Mouse (Mus musculus): ENCODE measurements around the gene Daam2.
A peak's percentile ranks its signal among the peaks of the same experiment; 100 is the strongest.

The Daam2 gene

GRCm38 (mm10) chr17:49531661-49532060 lies 32.5 kb downstream of the Daam2 start:
- DNase-seq (ENCODE audit: low read depth, low spot score), result peak; percentile 29

- peak; percentile 62 for DNase-seq (ENCODE audit: low read depth, low spot score)
Measured at GRCm38 (mm10) chr17:49530215-49530614, 33.9 kb downstream of the Daam2 start.

GRCm38 (mm10) chr17:49528503-49529205 lies 35.5 kb downstream of the Daam2 start:
- peak; percentile 85 for DNase-seq (ENCODE audit: low read depth, low spot score)

DNA sequence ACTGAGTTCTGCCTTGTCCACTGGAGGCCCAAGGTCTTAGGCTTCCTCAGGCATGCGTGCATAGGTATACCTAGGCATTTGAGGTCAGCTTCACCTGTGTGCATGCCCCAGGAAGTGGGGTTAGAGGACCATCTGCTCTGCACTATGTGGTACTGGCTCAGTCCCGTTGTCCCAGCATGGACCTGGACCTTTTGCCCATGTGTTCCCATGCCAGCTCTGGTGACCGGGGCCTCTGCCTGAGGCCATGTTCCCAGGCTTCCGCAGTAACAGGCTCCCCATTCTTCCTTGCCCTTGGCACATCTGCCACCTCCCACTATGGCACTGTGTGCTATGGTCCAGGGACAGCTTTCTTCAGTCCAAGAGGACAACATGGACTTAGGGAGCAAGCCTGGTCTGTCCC lies 36.1 kb downstream of the Daam2 start:
- DNase-seq (ENCODE audit: low read depth, low spot score), result peak; percentile 96

DNA sequence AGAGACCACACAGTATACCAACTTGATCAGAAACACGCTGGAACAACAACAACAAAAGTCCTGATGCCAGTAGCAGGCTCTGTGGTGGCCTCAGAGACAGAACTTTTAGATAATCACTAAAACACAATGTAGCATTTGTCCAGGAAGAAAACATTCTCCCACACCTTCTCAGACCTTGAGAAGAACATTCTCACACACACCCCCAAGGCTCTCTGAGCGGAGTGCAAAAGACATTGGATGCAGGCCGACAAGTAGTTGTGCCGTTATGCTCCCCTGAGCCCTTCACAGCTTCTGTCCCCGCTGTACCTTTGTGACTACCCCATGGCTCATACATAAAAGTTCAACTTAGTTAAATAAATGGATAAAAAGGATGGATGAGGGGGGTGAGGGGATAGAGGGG lies 37.6 kb downstream of the Daam2 start:
- peak; percentile 22 for DNase-seq (ENCODE audit: low read depth, low spot score)

DNA sequence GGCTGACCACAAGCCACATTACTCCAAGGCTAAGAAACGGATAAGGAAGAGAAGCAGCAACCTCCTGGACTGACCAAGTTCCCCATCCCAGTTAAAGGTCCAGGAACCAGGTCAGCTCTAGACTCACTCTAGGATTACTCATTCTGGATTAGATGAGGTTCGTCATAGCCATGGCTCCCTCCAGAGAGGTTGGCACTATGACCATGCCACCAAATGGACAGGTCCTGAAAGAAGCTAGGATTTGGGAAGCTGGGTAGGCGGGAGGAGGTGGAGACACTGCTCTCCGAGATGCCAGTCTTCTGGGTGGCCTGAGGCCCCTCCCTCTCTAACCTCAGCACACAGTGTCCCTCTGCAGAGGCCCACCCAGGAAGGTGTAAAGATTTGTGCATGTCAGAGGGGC lies 38.2 kb downstream of the Daam2 start:
- DNase-seq (ENCODE audit: low read depth, low spot score), result peak; percentile 92

DNA sequence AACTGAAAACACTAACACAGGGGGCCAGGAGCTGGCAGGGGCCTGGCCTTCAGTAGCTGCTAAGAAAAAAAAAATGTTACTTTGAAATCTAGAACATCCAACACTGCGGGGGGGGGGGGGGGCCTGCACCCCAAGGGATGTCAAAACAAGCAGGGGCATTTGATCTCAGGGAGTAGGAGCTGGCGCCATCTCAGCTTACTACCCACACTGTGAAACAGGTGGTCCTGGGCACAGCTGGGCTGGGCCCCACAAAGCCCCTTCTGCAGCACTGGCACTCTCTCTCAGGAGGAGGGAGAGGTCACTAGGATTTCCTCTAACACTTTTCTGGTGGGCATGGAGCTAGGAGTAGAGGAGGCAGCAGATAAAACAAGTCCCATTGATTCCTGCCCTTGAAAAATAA lies 39.6 kb downstream of the Daam2 start:
- no peak for DNase-seq (ENCODE audit: low read depth, low spot score)

DNA sequence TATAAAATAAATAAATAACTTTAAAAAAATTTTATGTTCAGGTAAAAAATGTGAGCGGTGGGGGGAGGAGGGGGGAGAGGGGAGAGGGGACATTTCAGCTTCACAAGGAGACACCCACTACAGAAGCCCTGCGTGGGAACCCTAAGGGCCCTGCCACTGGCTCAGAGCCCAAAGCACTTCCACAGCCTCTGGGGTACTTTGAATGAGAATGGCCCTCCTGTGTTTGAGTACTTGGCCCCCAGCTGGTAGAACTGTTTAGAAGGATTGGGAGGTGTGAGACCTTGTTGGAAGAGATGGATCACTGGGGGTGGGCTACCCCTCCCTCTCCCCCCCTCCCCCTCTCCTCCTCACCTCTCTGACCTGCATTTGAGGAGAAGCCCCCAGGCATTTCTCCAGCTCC lies 41.7 kb downstream of the Daam2 start:
- DNase-seq (ENCODE audit: low read depth, low spot score), result no peak

DNA sequence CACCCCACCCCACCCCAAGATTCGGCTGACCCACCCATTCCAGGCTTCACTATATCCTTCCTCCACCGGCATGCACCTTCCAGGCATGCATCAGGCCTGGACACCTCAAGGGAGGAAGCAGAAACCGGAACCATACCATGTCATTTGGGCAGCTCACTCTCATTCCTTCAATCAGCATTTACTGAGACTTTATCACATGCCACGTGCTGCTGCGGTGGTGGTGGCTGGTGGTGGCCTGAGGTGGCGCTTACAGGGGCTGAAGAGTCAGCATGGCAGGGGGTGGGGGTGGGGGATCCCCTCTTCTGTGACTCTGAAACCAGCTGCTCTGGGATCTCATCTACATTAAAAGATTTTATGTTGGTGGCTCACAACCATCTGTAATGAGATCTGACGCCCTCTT lies 42.1 kb downstream of the Daam2 start:
- DNase-seq (ENCODE audit: low read depth, low spot score), result no peak

DNA sequence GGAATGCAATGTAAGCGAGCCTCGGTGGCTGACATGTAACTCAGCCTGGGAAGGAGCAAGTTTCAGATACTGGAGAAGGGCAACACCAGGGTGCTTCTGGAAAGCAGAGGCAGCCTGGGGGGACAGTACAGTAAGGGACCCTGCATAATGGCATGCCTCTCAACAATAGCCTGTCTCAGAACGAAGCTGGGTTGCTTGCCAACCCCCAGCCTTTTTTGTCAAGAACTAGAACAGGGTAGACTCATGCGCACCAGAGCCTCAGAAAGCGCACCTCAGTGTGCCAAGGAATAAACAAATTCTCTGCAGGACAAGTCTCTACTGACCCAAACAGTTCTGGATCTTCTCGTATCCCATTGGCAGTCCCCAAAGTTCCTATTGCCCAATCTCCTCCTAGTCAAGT lies 43.5 kb downstream of the Daam2 start:
- DNase-seq (ENCODE audit: low read depth, low spot score), result no peak

- no peak for DNase-seq (ENCODE audit: low read depth, low spot score)
Measured at GRCm38 (mm10) chr17:49519576-49520247, 44.4 kb downstream of the Daam2 start.

- DNase-seq (ENCODE audit: low read depth, low spot score), result peak; percentile 36
Measured at GRCm38 (mm10) chr17:49517091-49517490, 47.1 kb downstream of the Daam2 start.

DNA sequence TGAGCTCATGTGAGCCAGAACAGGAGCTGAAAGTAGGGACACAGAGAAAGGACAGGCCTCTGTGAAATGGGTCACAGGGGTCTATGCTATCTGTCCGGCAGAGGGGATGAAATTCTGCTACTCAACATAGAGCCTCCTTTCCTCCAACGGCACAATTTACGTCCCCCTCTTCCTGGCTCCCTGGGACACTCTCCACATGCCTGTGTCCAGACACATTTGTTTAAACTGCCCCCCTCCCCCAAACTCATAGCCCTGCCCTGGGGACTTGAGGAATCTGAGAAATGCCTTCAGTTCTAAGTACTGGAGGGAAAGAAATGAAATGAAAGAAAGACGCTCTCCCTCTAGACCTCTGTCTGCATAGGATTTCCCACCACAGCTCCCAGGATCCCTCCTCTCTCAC lies 48.5 kb downstream of the Daam2 start:
- DNase-seq (ENCODE audit: low read depth, low spot score), result no peak

- DNase-seq (ENCODE audit: low read depth, low spot score), result peak; percentile 47
Measured at GRCm38 (mm10) chr17:49515141-49515540, 49.0 kb downstream of the Daam2 start.

- DNase-seq (ENCODE audit: low read depth, low spot score), result peak; percentile 94
Measured at GRCm38 (mm10) chr17:49512671-49513085, 51.5 kb downstream of the Daam2 start.

- DNase-seq (ENCODE audit: low read depth, low spot score), result peak; percentile 58
Measured at GRCm38 (mm10) chr17:49509431-49509830, 54.7 kb downstream of the Daam2 start.

DNA sequence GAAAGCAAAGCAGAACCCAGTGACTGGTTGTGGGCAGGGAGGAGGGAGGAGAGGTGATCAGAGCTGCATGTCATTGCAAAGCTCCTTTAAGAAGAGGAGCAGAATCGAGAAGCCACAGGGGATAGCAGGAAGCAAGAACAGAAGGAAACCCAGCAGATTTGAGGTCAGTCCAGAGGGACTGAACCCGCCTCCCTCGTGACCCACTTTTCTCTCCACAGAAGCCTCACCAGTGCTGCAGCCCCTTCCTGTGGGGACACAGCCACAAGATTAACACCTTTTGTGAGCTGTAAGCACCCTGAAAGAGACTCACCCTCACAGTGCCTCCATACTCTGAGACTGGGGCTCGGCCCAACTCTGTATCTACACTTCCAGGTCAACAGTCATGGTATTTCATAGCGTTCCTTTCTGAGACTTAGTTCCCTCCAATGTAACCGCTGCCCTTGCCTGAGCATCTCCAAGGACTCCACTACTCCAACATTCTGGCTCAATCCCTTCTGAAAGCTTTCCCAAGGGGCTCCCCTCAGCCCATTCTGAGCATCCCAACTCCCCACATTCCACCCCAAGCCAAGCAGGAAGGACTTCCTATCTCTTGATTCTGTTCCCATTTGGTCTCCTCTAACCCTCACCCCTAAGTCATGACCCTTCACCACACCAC lies 60.8 kb downstream of the Daam2 start:
- peak; percentile 65 for DNase-seq (ENCODE audit: low read depth, low spot score)

GRCm38 (mm10) chr17:49500234-49500633 lies 63.9 kb downstream of the Daam2 start:
- no peak for DNase-seq (ENCODE audit: low read depth, low spot score)

GRCm38 (mm10) chr17:49499635-49500034 lies 64.5 kb downstream of the Daam2 start:
- no peak for DNase-seq (ENCODE audit: low read depth, low spot score)

DNA sequence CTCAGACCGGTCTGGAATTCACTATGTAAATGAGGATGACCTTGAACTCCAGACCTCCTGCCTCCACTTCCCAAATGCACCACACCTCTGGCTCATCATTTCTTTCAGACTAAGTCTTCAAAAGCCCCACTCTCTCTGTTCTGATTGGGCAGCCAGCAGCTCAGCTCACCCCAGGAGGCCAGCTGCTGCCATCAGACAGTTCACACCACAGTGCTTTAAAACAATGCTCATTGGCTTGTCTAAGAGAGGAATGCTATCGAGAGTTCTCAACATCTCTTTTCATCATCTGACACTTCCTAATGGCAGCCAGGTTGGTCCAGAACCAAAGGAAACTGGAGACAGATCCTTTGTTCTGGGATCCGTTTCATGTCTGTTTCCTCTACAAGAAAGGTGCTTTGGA lies 66.0 kb downstream of the Daam2 start:
- no peak for DNase-seq (ENCODE audit: low read depth, low spot score)

GRCm38 (mm10) chr17:49493276-49493675 lies 70.9 kb downstream of the Daam2 start:
- no peak for DNase-seq (ENCODE audit: low read depth, low spot score)

- DNase-seq (ENCODE audit: low read depth, low spot score), result no peak
Measured at GRCm38 (mm10) chr17:49489098-49489497, 75.0 kb downstream of the Daam2 start.

DNA sequence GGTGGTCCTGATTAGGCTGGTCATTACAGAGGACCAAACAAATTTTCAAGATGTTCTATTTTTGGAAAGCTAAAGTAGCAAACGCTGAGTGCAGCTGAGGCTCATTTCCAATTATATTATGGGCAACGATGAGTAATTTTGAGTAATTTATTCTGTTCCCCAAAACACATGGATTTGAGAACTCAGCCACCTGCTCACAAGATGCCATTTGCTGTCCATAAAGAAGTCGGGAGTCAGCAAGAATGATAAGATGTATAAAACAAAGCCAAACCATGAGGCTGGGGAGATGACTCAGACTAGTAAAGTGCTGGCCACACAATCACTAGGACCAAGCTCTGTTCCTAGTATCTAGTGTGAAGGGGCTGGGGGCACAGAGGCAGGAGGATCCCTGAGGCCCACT lies 79.7 kb downstream of the Daam2 start:
- DNase-seq (ENCODE audit: low read depth, low spot score), result peak; percentile 76
